Mouse (Mus musculus) ZHBTc4 (cell line): Measurements from ENCODE around the gene Skiv2l.
"Not testable (repeated sequence)": the region's sequence is repeated elsewhere in the genome, so short reads cannot be mapped to it uniquely, and the experiment has no call there.

ENCODE experiments used
- DNase-seq: peaks from one replicate; pipeline ENCODE4 v3.0.0-alpha.2; 2011; ENCODE audit warnings: low read depth, low spot score

Gene Skiv2l

GRCm38 (mm10) chr17:34879336-34879879 is 29.4 kb upstream of the Skiv2l start, which contains the start of gene Zbtb12:
Gene Zbtb12 (plus strand): TSS chr17:34879483.
- DNase-seq: no peak

- DNase-seq: no peak
These were observed 24.3 kb upstream of the Skiv2l start for GRCm38 (mm10) chr17:34874321-34874720.

GRCm38 (mm10) chr17:34865981-34866380 is 16.0 kb upstream of the Skiv2l start:
- DNase-seq: no peak

DNA sequence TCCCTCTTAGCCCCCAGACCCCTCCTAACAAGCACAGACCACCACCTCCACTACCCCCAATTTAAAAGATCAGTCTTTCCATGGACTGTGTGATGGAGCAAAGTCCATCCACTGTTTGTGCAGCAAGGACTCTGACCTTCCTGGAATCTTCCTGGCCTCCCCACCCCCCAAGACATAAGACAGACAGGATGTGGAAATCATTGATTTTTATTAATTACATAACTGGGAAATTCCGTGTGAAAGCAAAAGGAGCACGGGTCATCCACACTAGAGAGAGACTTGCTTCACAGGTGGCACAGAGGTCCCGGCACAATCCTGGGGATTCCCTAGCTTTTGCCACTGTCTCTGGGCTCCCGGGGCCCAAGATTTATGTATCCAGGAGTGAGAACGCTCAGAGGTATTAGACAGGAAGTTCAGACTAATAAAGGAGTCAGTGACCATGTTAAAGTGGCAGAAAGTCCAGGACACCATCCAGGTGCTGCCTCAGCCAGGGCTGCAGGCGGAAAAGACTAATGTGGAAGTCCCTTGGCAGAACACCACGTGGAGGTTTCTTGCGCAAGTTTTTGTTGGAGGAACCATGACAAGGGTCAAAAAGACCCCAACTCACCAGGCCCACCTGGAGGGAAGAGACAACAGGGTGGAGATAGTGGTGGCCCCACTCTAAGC is 12.5 kb upstream of the Skiv2l start, which contains the start of gene Cfb:
Gene Cfb (minus strand): TSS at position 103 of the 666 bp plus-strand sequence.
- no peak for DNase-seq

DNA sequence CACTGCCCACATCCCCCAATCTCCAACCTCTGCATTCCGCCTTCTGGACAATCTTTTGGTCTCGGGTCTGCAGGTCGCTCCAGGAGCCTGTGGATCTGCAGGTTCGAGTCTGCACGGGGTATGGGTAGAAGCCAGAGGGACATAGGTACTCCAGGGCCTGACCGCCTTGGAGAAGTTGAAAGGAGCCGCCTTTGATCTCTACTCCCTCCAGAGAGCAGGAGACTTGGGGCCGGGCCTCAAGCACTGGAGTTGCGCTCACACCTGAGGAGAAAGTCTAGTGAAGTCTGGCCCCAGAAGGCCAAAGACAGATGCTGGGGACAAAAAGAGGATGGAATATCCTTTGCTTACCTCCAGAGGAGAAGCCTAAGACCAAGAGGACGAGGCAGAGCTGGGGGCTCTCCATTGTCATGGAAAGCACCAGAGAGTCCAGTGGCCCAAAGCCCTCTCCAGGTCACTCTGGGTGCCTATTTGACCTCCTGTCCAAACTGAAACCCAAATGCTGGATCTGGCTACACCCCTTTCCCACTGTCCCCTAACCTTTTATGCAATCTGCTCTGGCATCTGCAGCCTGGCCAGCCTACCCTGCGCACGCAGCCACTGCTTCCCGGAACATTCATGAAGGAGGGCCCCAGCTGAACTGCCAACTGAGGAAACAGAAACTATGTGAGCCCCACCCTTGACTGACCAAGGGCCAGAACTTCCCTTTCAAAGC is 11.8 kb upstream of the Skiv2l start:
- no peak for DNase-seq

DNA sequence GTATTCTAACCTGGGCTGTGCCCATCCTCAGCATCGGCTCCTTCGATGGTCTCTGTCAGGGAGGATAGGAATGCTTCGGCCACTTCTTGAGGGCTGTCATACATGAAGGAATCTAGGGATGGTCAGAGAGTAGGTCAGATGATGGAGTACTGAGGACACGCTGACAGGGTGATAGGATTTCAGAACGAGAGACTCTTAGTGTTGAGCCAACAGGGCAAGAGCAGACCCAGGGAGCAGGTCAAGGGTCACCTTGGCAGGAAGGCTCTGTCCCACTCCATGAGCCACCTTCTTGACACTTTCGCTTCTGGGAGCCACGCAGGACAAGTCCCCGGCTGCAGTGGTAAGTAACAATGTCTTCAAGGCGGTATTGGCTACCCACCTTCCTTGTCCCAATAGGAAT is 10.5 kb upstream of the Skiv2l start:
- DNase-seq: no peak

DNA sequence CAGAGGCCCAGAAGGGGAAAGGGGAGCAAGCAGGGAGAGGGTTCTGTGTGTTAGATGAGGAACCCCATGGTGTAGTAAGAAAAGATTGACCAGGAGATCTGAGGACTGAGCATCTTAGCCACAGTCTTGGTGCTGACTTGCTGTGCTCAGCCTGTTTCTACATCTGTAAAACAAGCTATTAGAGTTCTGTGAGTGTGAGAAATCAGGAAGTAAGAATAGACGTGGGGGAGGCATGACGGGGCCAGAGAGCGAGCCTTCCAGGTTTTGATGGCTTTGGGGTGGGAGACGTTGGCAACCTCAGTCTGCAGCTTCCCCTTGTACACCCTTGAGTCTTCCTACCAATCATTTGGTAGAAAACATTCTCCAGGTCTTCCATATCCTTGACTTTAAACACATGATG is 8.7 kb upstream of the Skiv2l start:
- no peak for DNase-seq

GRCm38 (mm10) chr17:34855825-34856224 is 5.8 kb upstream of the Skiv2l start:
- peak; percentile 61 for DNase-seq

GRCm38 (mm10) chr17:34854761-34855160 is 4.8 kb upstream of the Skiv2l start:
- DNase-seq: no peak

DNA sequence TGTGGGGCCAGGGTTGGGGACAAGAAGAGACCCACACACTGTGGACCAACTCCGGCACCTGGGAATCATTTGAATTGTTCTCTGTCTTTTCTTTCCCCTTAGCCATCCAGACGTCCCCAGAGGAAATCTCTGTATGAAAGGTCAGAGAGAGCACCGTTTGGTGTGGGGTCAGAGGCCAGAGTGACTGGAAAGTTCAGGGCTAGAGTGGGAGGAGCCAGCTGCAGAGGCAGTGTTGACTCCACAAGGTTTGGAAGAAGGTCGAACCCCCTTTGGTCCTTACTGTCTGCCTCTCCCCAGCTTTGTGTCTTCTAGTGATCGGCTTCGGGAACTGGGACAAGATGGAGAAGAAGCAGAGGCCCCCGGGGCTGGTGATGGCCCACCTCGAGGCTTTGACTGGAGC is 3.5 kb upstream of the Skiv2l start:
- no peak for DNase-seq

DNA sequence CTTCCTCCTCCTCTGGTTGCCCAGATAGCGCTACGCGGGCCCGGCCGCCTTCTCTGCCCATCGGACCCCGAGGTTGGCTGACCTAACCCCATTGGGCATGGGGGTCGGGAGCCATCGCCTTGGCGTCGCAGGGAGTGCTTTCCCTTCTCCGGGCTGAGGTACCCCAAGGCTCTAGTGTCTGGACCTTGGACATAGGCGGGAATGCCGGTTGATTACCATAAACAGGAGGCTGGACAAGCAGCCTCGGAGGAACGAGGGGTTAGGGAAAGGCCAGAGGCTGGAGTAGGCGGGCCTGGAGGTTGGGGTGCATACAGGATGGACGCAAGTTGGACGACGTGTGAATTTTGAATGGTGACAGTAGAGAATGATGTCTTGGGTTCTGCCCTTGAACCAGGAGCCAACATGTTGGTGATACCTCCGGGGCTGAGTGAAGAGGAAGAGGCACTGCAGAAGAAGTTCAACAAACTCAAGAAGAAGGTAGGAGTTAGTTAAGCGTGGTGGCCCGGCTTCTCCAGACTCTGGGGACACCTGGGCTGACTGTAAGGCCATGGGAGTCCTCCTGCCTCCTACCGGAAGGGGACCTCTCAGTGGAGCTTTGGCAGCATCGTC is 611 bp upstream of the Skiv2l start:
- no peak for DNase-seq

DNA sequence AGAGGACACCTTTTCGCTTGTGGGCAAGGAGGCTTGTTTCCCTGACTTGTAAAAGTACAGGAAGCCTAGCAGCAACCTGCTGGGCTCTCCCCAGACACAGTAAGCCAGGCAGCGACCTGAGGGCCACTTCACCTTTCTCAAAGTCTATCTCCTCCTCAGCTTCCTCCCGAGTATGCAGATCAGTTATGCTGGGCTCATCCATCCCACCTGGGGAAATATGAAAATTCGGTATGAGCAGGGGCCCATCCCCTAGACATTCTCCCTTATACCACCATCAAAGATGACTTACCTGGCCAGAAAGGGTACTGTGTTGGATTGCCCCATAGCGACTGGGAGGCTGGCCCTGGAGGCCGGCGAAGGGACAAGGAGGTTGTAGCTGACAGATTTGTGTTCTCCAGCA is 2.4 kb downstream of the Skiv2l start:
- no peak for DNase-seq

GRCm38 (mm10) chr17:34847192-34847591 is 2.8 kb downstream of the Skiv2l start:
- DNase-seq: no peak

- DNase-seq: no peak
These were observed 5.1 kb downstream of the Skiv2l start for GRCm38 (mm10) chr17:34844884-34845283.

- DNase-seq: no peak
These were observed 9.2 kb downstream of the Skiv2l start for GRCm38 (mm10) chr17:34840736-34841307.

DNA sequence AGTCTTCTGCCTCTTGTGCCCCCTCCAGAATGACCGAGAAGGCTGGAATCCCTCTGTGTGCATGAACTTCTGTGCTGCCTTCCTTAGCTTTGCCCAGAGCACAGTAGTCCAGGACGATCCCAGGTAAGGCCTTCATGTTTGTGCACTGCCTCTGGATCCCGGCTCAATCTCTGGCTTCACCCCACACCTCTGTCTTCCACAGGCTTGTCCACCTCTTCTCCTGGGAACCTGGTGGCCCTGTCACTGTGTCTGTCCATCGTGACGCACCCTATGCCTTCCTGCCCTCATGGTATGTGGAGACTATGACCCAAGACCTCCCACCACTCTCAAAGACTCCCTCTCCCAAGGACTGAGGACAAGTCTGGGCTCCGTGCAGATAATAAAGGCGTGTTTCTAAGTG is 11.2 kb downstream of the Skiv2l start:
- DNase-seq: no peak

- DNase-seq: no peak
These were observed 12.3 kb downstream of the Skiv2l start for GRCm38 (mm10) chr17:34837464-34838324.

DNA sequence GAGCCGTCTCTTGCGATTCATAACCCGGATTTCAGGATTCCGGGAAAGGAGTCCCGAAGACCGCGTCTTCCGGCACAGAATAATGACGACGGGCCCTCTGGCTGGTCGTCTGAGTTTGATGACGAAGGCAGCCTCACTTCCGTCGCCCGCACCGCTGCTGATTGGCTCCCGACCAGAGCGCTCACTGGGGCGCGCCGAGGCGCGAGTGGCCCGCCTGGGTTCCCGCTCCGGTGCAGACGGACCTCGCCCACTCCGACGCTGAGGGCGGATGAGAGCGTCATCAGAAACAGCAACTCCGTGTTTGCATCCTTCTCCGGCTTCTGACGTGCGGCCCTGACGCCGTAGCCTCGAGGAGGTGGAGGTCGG is 13.2 kb downstream of the Skiv2l start, which contains the start of the genes Stk19 and Dxo:
Gene Stk19 (minus strand): TSS at position 90 of the 366 bp plus-strand sequence.
Gene Dxo (plus strand): TSS at position 164 of the 366 bp plus-strand sequence.
- peak; percentile 98 for DNase-seq

DNA sequence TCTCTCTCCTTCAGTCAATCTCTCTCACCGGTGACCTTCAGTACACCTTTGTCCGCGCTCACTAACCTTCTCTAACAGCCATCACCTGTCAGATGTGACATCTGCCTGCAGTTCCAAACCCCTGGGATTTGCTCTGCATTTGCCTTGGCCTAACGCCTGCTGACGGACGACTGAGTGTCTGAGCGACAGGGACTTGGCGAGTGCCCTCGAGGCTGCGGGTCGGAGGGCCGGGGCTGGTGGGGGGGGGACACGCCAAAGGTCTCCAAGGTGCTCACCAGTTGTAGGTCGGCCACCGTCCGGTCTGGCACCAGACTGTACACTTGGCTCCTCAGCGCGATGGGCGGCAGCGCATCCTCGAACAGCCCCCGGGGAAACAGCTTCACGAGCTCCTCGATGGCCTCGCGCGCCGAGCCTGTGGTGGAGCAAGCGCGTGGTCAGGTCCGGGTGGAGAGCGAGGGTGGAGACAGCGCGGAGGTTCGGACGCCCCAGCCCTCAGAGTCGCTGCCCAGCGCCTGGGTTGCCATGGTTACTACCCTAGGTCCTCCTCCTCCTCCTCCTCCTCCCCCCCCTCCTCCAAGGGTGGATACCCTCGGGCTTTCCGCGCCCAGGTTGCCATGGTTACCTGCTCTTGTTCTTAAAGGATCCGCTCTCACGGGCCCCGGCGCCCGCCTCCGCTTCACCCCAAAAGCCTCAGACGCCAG is 13.7 kb downstream of the Skiv2l start:
- DNase-seq: no peak

- not testable (repeated sequence) for DNase-seq
These were observed 19.2 kb downstream of the Skiv2l start for GRCm38 (mm10) chr17:34830776-34831175.
